Mouse (Mus musculus) heart, embryonic 16.5 days (tissue): ENCODE data around the gene Cabp2. TPM values are rescaled to one million over a fixed set of nuclear protein-coding genes. Genes with fewer than 3 reads are reported as not detected.

Source experiments
- ATAC-seq: fragments of 200-750 bp; cut with Nextera tagmentation; replicated peaks from 2 replicates; pipeline ENCODE4 v1.8.0; 2017; ENCODE audit warnings: moderate number of reproducible peaks; ENCODE audit not compliant: insufficient read depth, low FRiP score; ENCODE audit errors: extremely low read depth
- H3K27ac ChIP-seq: fragments of 300-500 bp; sonication (generic); 2 replicates; pipeline ENCODE4 v1.5.1; 2014; ENCODE audit warnings: mild to moderate bottlenecking, low read length, control low read depth, moderate library complexity
- H3K27me3 ChIP-seq: fragments of 300-500 bp; sonication (generic); 2 replicates; pipeline ENCODE4 v1.6.1; 2014; ENCODE audit warnings: low read length, mixed read lengths; ENCODE audit not compliant: control insufficient read depth, insufficient read depth
- H3K36me3 ChIP-seq: fragments of 300-500 bp; sonication (generic); 2 replicates; pipeline ENCODE4 v1.6.1; 2014; ENCODE audit not compliant: control insufficient read depth, insufficient read depth
- H3K4me1 ChIP-seq: fragments of 300-500 bp; sonication (generic); 2 replicates; pipeline ENCODE4 v1.6.1; 2014; ENCODE audit warnings: low read length, mixed read lengths; ENCODE audit not compliant: control insufficient read depth, insufficient read depth
- H3K4me2 ChIP-seq: fragments of 300-500 bp; sonication (generic); 2 replicates; pipeline ENCODE4 v1.6.1; 2014; ENCODE audit warnings: low read depth, mild to moderate bottlenecking, control low read depth, low read length
- H3K4me3 ChIP-seq: fragments of 300-500 bp; sonication (generic); 2 replicates; pipeline ENCODE4 v1.5.1; 2014; ENCODE audit warnings: mild to moderate bottlenecking, control low read depth, low read length
- H3K9ac ChIP-seq: fragments of 300-500 bp; sonication (generic); 2 replicates; pipeline ENCODE4 v1.6.1; 2014; ENCODE audit warnings: low read length, control low read depth
- H3K9me3 ChIP-seq: fragments of 300-500 bp; sonication (generic); replicated peaks from 2 replicates; pipeline ENCODE4 v1.6.1; 2016; ENCODE audit warnings: low read length; ENCODE audit not compliant: control insufficient read depth
- WGBS: fragments of 180-500 bp; shearing (Covaris S2); extraction: QIAGEN DNeasy Blood & Tissue Kit; methylation state at CpG from one replicate; pipeline ENCODE4 v1.1.7; 2014; 5-methylcytosine and 5-hydroxymethylcytosine counted together
- polyA plus RNA-seq: library from polyadenylated mRNA; unstranded; fragments of >200 nt; fragmentation: Nextera tagmentation; extraction: Ambion mirVana; gene quantifications from 2 replicates; pipeline ENCODE4 v1.2.1, GENCODE M21; 2015

The Cabp2 gene
- polyA plus RNA-seq, 1 experiment from 2014 or later = not detected

DNA sequence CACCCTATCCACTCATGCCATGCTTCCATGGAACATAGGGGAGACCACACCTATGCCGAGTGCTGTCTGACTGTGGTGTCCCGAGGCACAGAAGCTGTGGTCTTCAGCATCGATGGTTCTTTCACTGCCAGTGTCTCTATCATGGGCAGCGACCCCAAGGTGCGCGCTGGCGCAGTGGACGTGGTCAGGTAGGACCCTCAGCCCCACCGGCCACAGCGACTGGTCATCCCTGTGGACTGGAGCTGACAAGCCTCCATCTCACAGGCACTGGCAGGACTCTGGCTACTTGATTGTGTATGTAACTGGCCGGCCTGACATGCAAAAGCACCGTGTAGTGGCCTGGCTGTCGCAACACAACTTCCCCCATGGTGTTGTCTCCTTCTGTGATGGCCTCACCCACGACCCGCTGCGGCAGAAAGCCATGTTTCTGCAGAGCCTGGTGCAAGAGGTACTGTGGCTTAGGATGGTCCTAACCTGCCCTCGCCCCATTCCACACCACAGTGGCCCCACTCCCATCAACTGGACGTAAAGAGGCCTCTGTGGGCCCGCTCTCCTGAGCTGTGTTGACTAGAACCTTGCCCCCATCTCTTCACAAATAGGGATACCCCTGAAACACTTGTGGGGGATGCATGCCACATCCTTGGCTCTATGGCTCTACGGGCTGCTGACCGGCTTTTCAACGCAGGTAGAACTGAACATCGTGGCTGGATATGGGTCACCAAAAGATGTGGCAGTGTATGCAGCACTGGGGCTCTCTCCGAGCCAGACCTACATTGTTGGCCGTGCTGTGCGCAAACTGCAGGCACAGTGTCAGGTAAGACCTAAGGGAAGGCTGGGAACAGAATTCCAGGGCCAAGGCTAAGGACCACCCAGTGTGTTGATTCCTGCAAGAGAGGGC, 30.9 kb downstream of the Cabp2 start:
- Histone ChIP-seq H3K4me3 (no peak overlapping the region), H3K9ac (no peak overlapping the region), H3K27ac (no peak overlapping the region), H3K4me2 (no peak overlapping the region), H3K9me3 (no peaks in the 10 kb centered on the region), H3K36me3 (peaks cover 16% of the 10 kb centered on the region), H3K4me1 (peaks cover 10% of the 10 kb centered on the region), H3K27me3 (no peaks in the 10 kb centered on the region)
- no peak for ATAC-seq
- 93% methylated on average over 26 of the region's 26 CpGs for WGBS

DNA sequence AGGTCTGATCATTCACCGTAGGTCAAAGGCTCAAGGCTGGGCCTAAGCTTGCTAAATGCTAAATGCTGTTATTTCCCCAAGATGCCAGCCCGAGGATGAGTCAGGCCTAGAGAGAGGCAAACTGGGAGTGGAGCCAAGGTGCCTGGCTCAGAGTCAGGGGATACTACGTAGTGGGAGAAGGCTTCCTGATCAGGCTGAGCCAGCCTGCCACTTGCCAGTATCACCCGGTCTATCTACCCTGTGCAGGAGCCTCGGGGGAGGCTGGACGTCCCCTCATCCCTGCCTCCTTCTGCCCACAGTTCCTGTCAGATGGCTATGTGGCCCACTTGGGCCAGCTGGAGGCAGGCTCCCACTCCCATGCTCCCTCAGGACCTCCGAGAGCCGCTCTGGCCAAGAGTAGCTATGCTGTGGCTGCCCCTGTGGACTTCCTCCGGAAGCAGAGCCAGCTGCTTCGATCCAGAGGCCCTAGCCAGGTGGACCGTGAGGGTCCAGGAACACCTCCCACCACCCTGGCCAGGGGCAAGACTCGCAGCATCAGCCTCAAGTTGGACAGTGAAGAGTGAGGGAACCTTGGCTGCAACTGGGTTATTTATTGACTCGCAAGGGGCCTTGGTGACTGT, 31.9 kb downstream of the Cabp2 start:
- H3K27ac ChIP-seq = peak overlapping the region; percentile 72
- H3K27me3 ChIP-seq = no peaks in the 10 kb centered on the region
- WGBS = 42% methylated on average over 13 of the region's 13 CpGs
- no peak overlapping the region for H3K4me3 ChIP-seq
- peak; percentile 59; the same call in 1 of the 2 replicates for ATAC-seq
- peak overlapping the region; percentile 11; the same call in 1 of the 2 replicates for H3K4me2 ChIP-seq
- no peaks in the 10 kb centered on the region for H3K9me3 ChIP-seq
- peaks cover 10% of the 10 kb centered on the region for H3K4me1 ChIP-seq
- peaks cover 20% of the 10 kb centered on the region for H3K36me3 ChIP-seq
- H3K9ac ChIP-seq = peak overlapping the region; percentile 35; the same call in 1 of the 2 replicates

DNA sequence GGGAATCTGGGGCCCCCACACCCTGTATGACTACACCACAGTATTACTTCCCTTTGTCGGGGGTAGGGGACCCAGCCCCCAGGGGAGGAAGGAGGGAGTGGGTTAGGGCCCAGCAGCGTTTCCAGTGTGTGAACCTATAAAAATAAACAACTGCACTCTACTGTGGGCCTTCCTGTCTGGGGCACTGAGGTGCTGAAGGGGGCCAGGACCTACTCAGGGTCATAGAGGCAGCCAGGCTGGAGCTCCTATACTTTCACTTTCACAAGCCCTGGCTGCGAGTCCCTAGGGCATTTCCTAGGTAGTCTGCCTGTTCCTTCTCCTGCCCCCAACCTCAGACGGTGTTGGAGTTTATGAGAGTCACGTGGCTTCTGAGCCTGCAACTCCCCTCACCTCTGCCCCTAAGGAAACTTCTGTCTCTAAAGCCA, 32.4 kb downstream of the Cabp2 start:
- 37% methylated on average over 5 of the region's 5 CpGs for WGBS
- Histone ChIP-seq H3K36me3 (peaks cover 20% of the 10 kb centered on the region), H3K9me3 (no peaks in the 10 kb centered on the region), H3K4me2 (peak overlapping the region; percentile 11; the same call in 1 of the 2 replicates), H3K27me3 (no peaks in the 10 kb centered on the region), H3K4me1 (peaks cover 10% of the 10 kb centered on the region), H3K9ac (peak overlapping the region; percentile 35), H3K27ac (peak overlapping the region; percentile 72), H3K4me3 (no peak overlapping the region)
- ATAC-seq = peak; percentile 39; the same call in 1 of the 2 replicates

DNA sequence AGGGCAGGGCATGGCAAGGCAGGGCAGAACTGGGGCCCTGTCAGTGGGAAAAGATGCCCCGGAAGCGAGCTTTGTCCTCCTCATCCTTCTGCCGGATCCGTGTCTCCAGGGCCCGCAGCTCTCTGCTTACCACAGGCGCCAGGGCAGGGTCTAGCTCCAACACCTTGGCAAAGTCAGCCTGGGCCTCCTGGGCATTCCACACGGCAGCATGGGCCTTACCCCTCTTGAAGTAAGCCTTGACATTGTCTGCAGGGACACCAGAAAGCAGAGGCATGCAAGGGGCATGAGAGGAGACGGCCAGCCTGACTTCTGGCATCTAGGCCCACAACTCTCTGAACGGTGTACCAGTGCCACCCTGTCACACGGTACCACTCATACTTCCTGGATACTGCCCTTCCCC, 33.2 kb downstream of the Cabp2 start:
- ATAC-seq = no peak
- WGBS = 86% methylated on average over 10 of the region's 10 CpGs

DNA sequence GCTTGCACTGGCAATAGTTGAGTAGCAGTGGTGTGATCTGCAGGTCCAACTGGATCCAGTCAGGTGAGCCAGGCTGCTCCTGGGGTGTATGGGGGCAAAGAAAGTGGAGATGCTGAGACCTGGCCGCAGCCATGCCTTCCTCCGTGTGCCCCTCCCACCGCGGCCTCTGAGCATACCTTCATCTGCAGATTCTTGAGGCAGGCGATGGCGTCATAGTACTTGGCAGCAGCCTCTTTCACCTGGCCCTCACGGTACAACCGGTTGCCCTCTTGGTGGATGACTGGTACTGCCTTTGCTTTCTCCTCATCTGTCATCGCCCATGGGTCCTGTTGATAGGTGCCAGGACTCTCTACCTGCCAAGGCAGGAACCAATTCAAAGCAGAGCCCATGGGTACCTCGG, 33.8 kb downstream of the Cabp2 start:
- H3K4me2 ChIP-seq = no peak overlapping the region
- peaks cover 10% of the 10 kb centered on the region for H3K4me1 ChIP-seq
- WGBS = 83% methylated on average over 10 of the region's 10 CpGs
- H3K4me3 ChIP-seq = no peak overlapping the region
- peaks cover 20% of the 10 kb centered on the region for H3K36me3 ChIP-seq
- H3K9me3 ChIP-seq = no peaks in the 10 kb centered on the region
- no peak overlapping the region for H3K27ac ChIP-seq
- no peak for ATAC-seq
- H3K9ac ChIP-seq = no peak overlapping the region
- H3K27me3 ChIP-seq = no peaks in the 10 kb centered on the region

More for the DNA sequence above, 33.2 kb downstream of the Cabp2 start:
- Histone ChIP-seq H3K9me3 (no peaks in the 10 kb centered on the region), H3K4me3 (no peak overlapping the region), H3K36me3 (peaks cover 20% of the 10 kb centered on the region), H3K27me3 (no peaks in the 10 kb centered on the region), H3K4me1 (peaks cover 10% of the 10 kb centered on the region), H3K27ac (no peak overlapping the region; the same call in 1 of the 2 replicates), H3K4me2 (no peak overlapping the region), H3K9ac (no peak overlapping the region)

DNA sequence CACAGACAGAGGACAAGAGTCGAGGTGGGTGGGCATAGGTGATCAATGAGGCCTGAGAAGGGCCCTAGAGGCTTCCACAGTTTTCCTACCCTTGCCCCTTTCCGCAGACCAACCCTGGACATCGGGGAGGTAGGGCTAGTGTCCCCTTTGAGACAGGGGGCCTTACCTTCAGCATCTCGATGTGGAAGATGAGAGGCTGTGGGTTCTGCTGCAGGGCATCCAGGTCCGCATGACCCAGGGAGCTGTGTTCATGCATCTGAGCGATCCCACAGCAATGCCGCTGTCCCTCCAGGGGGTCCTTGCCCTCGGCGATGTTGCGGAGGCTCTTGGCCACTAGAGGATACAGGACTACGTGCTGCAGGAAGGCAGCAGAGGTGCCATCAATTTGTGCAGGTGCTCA, 34.4 kb downstream of the Cabp2 start:
- Histone ChIP-seq H3K4me2 (no peak overlapping the region), H3K4me1 (peaks cover 15% of the 10 kb centered on the region), H3K36me3 (peaks cover 20% of the 10 kb centered on the region), H3K4me3 (no peak overlapping the region), H3K9ac (no peak overlapping the region), H3K27me3 (no peaks in the 10 kb centered on the region), H3K27ac (no peak overlapping the region), H3K9me3 (no peaks in the 10 kb centered on the region)
- no peak for ATAC-seq
- WGBS = 83% methylated on average over 11 of the region's 11 CpGs

DNA sequence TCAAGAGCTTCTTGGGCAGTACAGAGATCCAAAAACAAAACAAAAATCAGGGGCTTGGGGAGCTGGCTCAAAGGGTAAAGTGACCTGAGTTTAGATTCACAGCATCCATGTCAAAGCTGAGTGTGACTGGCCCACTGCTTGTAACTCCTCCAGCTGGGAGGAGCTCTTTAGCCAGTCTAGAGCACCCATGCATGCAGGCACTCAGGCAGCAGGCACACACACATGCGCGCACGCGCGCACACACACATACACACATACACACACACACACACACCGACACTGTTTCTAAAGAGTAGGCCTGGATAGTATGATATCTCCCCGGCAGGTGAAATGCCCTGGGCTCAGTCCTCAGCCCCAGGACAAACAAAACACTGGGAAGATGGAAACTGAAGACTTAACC, 35.6 kb downstream of the Cabp2 start:
- H3K4me1 ChIP-seq = peaks cover 18% of the 10 kb centered on the region
- H3K9me3 ChIP-seq = no peaks in the 10 kb centered on the region
- H3K27me3 ChIP-seq = no peaks in the 10 kb centered on the region
- no peak for ATAC-seq
- peaks cover 20% of the 10 kb centered on the region for H3K36me3 ChIP-seq
- no peak overlapping the region for H3K4me3 ChIP-seq
- no peak overlapping the region for H3K4me2 ChIP-seq
- no peak overlapping the region for H3K9ac ChIP-seq
- WGBS = 96% methylated on average over 7 of the region's 7 CpGs
- H3K27ac ChIP-seq = no peak overlapping the region

DNA sequence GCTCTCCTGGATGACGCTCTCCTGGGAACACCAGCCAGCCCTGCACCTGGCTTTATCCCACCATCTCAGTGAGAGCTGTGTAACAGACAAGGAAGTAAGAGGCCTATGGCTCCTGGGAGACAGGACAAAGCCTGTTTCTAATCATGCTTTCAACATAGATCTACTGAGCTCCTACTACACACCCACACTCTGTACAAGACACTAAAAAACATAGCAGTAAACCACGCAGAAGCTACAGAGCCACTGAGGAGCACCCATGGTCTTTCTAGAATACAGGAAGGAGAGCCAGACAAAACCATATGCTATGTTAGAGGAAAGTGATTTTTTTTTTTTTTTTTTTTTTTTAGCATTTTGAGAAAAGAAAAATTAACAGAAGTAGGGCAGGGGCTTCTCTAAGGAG, 37.0 kb downstream of the Cabp2 start:
- Histone ChIP-seq H3K27ac (no peak overlapping the region), H3K9ac (no peak overlapping the region), H3K4me3 (no peak overlapping the region), H3K4me1 (peaks cover 14% of the 10 kb centered on the region), H3K9me3 (no peaks in the 10 kb centered on the region), H3K4me2 (no peak overlapping the region), H3K36me3 (peaks cover 20% of the 10 kb centered on the region), H3K27me3 (no peaks in the 10 kb centered on the region)
- ATAC-seq = no peak
- 86% methylated on average over 2 of the region's 2 CpGs for WGBS
